Mouse (Mus musculus): ENCODE measurements at regions not wholly inside any gene's neighbourhood (a gene's known extent, or its start where the extent isn't known, plus 50 kb on each side); places are given as distances from the start of the nearest gene placed in this dataset.

DNA sequence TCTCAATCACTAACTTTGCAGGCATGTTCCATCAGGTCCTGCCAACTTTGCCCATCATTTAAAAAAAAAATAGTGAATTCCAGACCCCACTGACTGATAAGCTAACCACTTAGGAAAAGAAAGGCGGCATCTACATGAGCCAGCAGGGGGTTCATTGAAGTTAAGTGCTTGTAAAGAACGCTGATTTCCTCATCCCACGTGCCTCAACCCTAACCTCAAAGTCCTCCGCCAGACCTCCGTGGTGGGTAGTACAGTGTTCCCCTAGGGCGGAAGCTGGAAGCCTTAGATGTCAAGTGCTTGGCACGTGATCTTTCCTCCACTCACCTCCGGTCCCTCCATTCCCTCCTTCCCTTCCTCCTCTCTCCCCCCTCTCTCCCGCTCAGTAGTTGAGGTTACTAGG is 158.5 kb upstream of the Mkln1 start:
- 15% methylated on average over 9 of the region's 9 CpGs for WGBS

DNA sequence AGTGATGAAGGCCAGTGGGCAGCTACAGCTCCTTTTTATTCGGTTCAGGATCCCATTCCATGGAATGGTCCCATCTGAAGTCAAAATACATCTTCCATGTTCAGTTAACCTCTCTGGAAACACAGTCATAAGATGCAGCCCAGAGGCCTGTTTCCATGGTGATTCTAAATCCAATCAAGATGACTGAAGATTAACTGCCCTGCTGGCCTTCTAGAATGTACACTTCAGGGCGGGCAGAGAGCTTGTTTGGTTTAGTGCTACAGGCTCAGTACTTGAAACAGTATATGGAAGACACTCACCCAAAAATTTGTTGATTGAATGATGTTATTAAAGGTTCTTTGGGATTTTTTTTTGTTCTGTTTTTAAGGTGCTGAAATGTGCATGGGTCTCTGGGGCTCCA is 148.0 kb upstream of the Mkln1 start:
- Histone ChIP-seq H3K27ac (ENCODE audit: low read depth, low read length) (no peak overlapping the region), H3K9me3 (ENCODE audit: control insufficient read depth, low read length) (no peaks in the 10 kb centered on the region), H3K9ac (ENCODE audit: low read length) (no peak overlapping the region), H3K36me3 (ENCODE audit: control insufficient read depth, insufficient read depth, low read length) (no peaks in the 10 kb centered on the region), H3K4me1 (replicated peaks; ENCODE audit: control insufficient read depth, insufficient read depth, low read length) (no peaks in the 10 kb centered on the region), H3K4me3 (ENCODE audit: low read depth, low read length) (no peak overlapping the region), H3K4me2 (ENCODE audit: low read depth, low read length, severe bottlenecking) (no peak overlapping the region), H3K27me3 (ENCODE audit: control insufficient read depth, insufficient read depth, low read length) (no peaks in the 10 kb centered on the region)
- no peak for ATAC-seq (replicated peaks; ENCODE audit: low FRiP score)
- DNase-seq (ENCODE audit: low spot score), result no peak
- WGBS, result 68% methylated on average over 2 of the region's 2 CpGs

More for the DNA sequence above, 158.5 kb upstream of the Mkln1 start:
- 0 out of 2 replicates have a peak, but pooled peaks cover 2% of the 10 kb centered on the region for H3K4me1 ChIP-seq (replicated peaks; ENCODE audit: control insufficient read depth, insufficient read depth, low read length)
- no peak overlapping the region for H3K9ac ChIP-seq (ENCODE audit: low read length)
- H3K27ac ChIP-seq (ENCODE audit: low read depth, low read length), result no peak overlapping the region
- no peaks in the 10 kb centered on the region for H3K36me3 ChIP-seq (ENCODE audit: control insufficient read depth, insufficient read depth, low read length)
- no peaks in the 10 kb centered on the region for H3K9me3 ChIP-seq (ENCODE audit: control insufficient read depth, low read length)
- H3K4me2 ChIP-seq (ENCODE audit: low read depth, low read length, severe bottlenecking), result no peak overlapping the region
- no peak overlapping the region for H3K4me3 ChIP-seq (ENCODE audit: low read depth, low read length)
- no peaks in the 10 kb centered on the region for H3K27me3 ChIP-seq (ENCODE audit: control insufficient read depth, insufficient read depth, low read length)
- no peak for ATAC-seq (replicated peaks; ENCODE audit: low FRiP score)
- DNase-seq (ENCODE audit: low spot score), result no peak

DNA sequence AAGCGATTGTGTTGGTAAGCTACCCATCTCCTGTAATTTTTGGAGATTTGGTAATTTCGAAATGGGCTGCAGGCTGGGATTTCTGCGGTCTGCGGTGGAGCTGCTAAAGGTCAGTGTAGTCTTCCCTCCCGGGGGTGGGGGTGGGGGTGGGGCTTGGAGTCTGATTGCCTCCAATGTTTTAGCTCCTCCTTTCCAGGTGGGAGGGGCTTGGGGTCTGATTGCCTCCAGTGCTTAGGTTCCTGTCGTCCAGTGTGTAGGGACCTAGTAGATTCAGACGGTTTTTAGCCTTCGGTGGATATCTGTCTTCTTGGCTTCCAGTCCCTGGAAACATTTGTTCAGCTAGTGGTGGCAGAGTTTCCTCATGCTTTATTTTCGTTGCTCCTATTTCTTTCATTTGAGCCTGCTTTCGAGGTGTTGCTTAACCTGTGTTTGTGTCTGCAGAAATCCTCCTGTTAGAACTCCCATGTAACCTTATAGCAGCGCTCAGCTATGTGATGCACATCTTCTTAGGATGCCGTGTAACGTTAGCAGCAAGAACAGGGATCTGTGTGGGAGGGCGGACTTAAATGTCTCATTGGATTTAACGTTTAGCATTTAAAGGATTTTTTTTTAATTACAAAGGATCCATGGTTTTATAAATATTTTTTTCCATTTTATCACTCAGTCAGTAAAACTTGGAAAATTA is 145.1 kb upstream of the Mkln1 start:
- DNase-seq (ENCODE audit: low spot score) (peak; percentile 66), ATAC-seq (replicated peaks; ENCODE audit: low FRiP score) (no peak)
- Histone ChIP-seq H3K27me3 (ENCODE audit: control insufficient read depth, insufficient read depth, low read length) (no peaks in the 10 kb centered on the region), H3K9me3 (ENCODE audit: control insufficient read depth, low read length) (no peaks in the 10 kb centered on the region), H3K27ac (ENCODE audit: low read depth, low read length) (no peak overlapping the region), H3K4me2 (ENCODE audit: low read depth, low read length, severe bottlenecking) (peak overlapping the region; percentile 15; the same call in 1 of the 2 replicates), H3K36me3 (ENCODE audit: control insufficient read depth, insufficient read depth, low read length) (no peaks in the 10 kb centered on the region), H3K9ac (ENCODE audit: low read length) (no peak overlapping the region), H3K4me3 (ENCODE audit: low read depth, low read length) (no peak overlapping the region), H3K4me1 (replicated peaks; ENCODE audit: control insufficient read depth, insufficient read depth, low read length) (no peaks in the 10 kb centered on the region)
- 27% methylated on average over 15 of the region's 15 CpGs for WGBS

DNA sequence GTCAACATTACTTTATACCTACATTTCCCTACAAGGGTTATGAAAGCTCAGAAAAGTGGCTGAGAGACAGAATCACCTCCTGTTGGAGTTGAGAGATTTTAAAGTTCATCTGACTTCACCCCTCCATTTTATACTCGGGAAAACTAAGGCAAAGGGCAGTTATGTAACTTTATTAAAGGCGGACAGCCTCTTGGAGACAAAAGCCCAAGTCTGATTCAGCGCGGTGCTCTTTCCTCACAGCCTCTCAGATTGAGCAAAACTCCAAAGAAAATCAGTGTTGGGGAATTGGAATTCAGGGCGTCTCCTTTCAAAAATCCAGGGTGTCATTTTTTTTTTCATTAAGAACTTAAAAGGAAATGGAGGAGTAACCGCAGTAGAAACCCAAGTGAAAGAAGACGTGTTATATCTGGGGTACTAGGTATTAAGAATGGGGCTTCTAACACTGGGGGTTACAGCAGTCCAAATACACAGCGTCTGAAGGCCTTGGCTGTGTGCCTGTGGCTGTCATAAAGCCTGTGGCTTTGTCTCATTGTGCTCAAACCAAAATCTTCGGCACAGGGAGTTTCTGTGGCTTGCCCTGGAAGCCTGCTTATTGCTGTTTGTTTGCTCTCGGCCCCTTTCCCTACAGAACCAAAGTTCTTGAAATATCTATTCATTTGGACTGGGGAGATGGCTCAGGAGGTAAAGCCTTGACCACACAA is 137.7 kb upstream of the Mkln1 start:
- H3K4me2 ChIP-seq (ENCODE audit: low read depth, low read length, severe bottlenecking), result no peak overlapping the region
- 83% methylated on average over 10 of the region's 10 CpGs for WGBS

DNA sequence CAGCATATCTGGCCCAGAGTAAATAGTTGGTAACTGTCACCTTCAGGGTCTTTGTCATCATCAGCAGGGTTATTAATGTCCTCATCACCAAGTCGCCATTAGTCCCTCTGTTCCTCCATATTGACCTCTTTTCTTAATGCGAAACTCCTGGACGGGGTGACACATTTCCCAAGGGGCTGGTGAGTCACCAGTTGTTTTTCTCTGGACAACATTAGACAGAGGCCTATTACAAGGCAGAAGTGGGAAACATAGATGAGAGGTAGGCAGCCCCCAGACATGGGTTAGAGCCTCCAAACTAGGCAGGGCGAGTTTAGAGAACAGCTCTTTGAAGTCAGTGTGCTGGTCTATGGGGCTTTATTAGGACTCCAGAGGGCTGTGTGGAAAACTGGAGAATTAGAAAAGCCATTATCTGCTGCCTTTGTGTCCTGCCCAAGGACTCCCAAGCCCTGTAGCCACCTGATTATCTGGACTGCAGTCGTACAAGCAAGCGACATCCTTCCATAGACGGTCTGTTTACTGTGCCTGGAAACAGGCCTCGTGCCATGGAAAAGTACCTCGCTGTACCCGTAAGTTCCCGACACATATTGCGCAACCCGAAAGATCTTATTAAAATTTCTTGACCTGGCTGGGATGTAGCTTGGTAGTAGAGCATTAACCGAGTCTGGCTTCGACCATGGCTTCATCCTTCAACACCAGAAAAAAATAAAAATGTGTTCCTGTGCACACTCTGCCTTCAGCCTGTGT is 136.6 kb upstream of the Mkln1 start:
- H3K27ac ChIP-seq (ENCODE audit: low read depth, low read length), result no peak overlapping the region
- WGBS, result 91% methylated on average over 15 of the region's 15 CpGs
- ATAC-seq (replicated peaks; ENCODE audit: low FRiP score) (no peak), DNase-seq (ENCODE audit: low spot score) (no peak)
- no peak overlapping the region for H3K4me3 ChIP-seq (ENCODE audit: low read depth, low read length)
- H3K9me3 ChIP-seq (ENCODE audit: control insufficient read depth, low read length), result no peaks in the 10 kb centered on the region
- no peaks in the 10 kb centered on the region for H3K27me3 ChIP-seq (ENCODE audit: control insufficient read depth, insufficient read depth, low read length)
- no peaks in the 10 kb centered on the region for H3K36me3 ChIP-seq (ENCODE audit: control insufficient read depth, insufficient read depth, low read length)
- no peak overlapping the region for H3K4me2 ChIP-seq (ENCODE audit: low read depth, low read length, severe bottlenecking)
- H3K9ac ChIP-seq (ENCODE audit: low read length), result no peak overlapping the region
- H3K4me1 ChIP-seq (replicated peaks; ENCODE audit: control insufficient read depth, insufficient read depth, low read length), result no peaks in the 10 kb centered on the region

More for the DNA sequence above, 137.7 kb upstream of the Mkln1 start:
- no peaks in the 10 kb centered on the region for H3K36me3 ChIP-seq (ENCODE audit: control insufficient read depth, insufficient read depth, low read length)
- H3K9ac ChIP-seq (ENCODE audit: low read length), result no peak overlapping the region
- ATAC-seq (replicated peaks; ENCODE audit: low FRiP score) (no peak), DNase-seq (ENCODE audit: low spot score) (no peak)
- no peaks in the 10 kb centered on the region for H3K27me3 ChIP-seq (ENCODE audit: control insufficient read depth, insufficient read depth, low read length)
- H3K4me3 ChIP-seq (ENCODE audit: low read depth, low read length), result no peak overlapping the region
- no peaks in the 10 kb centered on the region for H3K4me1 ChIP-seq (replicated peaks; ENCODE audit: control insufficient read depth, insufficient read depth, low read length)
- no peaks in the 10 kb centered on the region for H3K9me3 ChIP-seq (ENCODE audit: control insufficient read depth, low read length)
- H3K27ac ChIP-seq (ENCODE audit: low read depth, low read length), result no peak overlapping the region

DNA sequence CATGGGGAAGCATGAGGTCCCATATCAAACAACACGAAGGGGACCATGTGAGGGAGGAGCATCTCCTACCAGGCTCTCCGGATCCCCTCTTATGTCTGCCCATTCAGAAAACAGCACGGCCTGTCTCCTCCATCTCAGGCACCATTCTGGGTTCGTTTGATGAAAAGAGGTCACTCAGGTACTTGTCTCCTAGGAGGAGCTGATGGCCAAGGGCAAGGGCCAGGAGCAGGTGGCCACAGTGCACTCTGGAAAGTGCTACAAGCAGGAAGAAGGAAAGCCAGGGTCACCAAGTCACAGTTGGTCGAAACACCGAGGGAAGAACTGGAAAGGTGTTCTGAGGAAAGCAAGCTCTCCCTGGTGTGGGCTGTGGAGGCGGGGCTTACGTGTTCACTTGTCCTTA is 135.9 kb upstream of the Mkln1 start:
- Histone ChIP-seq H3K9ac (ENCODE audit: low read length) (no peak overlapping the region), H3K4me2 (ENCODE audit: low read depth, low read length, severe bottlenecking) (no peak overlapping the region), H3K36me3 (ENCODE audit: control insufficient read depth, insufficient read depth, low read length) (no peaks in the 10 kb centered on the region), H3K9me3 (ENCODE audit: control insufficient read depth, low read length) (no peaks in the 10 kb centered on the region), H3K4me1 (replicated peaks; ENCODE audit: control insufficient read depth, insufficient read depth, low read length) (no peaks in the 10 kb centered on the region), H3K4me3 (ENCODE audit: low read depth, low read length) (no peak overlapping the region), H3K27me3 (ENCODE audit: control insufficient read depth, insufficient read depth, low read length) (no peaks in the 10 kb centered on the region), H3K27ac (ENCODE audit: low read depth, low read length) (no peak overlapping the region)
- ATAC-seq (replicated peaks; ENCODE audit: low FRiP score), result no peak
- DNase-seq (ENCODE audit: low spot score), result no peak
- WGBS, result 87% methylated on average over 8 of the region's 8 CpGs

DNA sequence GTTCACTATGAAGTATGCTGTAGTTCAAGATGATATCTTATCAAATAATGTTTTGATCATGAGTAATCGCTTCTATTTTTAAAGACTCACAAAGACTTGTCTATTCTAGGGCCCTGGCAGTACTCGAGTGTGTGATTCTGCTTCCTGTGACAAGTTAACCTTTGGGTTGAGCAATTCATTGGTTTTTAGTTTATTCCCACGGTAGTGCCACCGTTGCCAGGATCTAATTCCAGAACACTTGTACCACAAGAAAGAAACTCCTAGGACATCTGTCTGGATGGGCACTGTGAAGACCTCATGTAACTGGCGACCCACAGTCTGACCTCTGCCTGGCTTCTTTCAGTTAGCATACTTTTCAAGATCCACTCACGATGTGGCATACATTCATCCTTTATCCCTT is 134.7 kb upstream of the Mkln1 start:
- H3K27me3 ChIP-seq (ENCODE audit: control insufficient read depth, insufficient read depth, low read length), result no peaks in the 10 kb centered on the region
- DNase-seq (ENCODE audit: low spot score) (no peak), ATAC-seq (replicated peaks; ENCODE audit: low FRiP score) (no peak)
- H3K4me2 ChIP-seq (ENCODE audit: low read depth, low read length, severe bottlenecking), result no peak overlapping the region
- WGBS, result 91% methylated on average over 6 of the region's 6 CpGs
- no peak overlapping the region for H3K4me3 ChIP-seq (ENCODE audit: low read depth, low read length)
- H3K9ac ChIP-seq (ENCODE audit: low read length), result no peak overlapping the region
- no peaks in the 10 kb centered on the region for H3K4me1 ChIP-seq (replicated peaks; ENCODE audit: control insufficient read depth, insufficient read depth, low read length)
- no peaks in the 10 kb centered on the region for H3K36me3 ChIP-seq (ENCODE audit: control insufficient read depth, insufficient read depth, low read length)
- H3K9me3 ChIP-seq (ENCODE audit: control insufficient read depth, low read length), result no peaks in the 10 kb centered on the region
- no peak overlapping the region for H3K27ac ChIP-seq (ENCODE audit: low read depth, low read length)

DNA sequence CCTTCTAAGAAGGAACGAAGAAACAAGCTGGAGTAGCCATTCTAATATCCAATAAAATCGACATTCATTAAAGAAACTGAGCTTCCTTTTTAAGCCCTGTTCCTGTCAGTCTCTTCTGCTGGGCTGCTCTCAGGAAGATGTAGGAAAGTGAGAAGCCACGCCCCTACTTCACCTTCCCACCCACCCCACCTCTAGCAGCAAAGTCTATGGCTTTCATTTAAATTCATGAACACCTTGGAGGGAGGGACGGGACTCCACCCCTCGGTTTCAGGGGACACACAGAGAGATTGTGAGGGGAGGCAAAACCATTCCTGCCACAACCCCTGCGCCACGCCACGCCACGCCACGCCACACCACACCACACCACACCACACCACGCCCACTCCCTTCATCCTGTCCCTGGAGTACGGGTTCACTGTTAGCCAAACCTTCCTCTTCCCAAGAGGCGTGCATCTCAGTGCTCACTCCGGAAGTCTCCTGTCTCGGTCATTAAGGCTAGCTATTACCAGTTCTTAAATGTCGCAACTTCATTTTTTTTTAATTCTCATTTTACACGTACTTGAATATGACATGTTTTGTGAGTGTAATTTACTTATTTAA is 132.0 kb upstream of the Mkln1 start:
- Histone ChIP-seq H3K9me3 (ENCODE audit: control insufficient read depth, low read length) (no peaks in the 10 kb centered on the region), H3K4me2 (ENCODE audit: low read depth, low read length, severe bottlenecking) (no peak overlapping the region), H3K27me3 (ENCODE audit: control insufficient read depth, insufficient read depth, low read length) (no peaks in the 10 kb centered on the region), H3K4me3 (ENCODE audit: low read depth, low read length) (no peak overlapping the region), H3K27ac (ENCODE audit: low read depth, low read length) (no peak overlapping the region), H3K36me3 (ENCODE audit: control insufficient read depth, insufficient read depth, low read length) (no peaks in the 10 kb centered on the region), H3K4me1 (replicated peaks; ENCODE audit: control insufficient read depth, insufficient read depth, low read length) (no peaks in the 10 kb centered on the region), H3K9ac (ENCODE audit: low read length) (no peak overlapping the region)
- no peak for DNase-seq (ENCODE audit: low spot score)
- 77% methylated on average over 17 of the region's 17 CpGs for WGBS
- ATAC-seq (replicated peaks; ENCODE audit: low FRiP score), result no peak
